Mouse (Mus musculus): ENCODE results near the gene Set. TPM values are rescaled to one million over a fixed set of nuclear protein-coding genes. Genes with fewer than 3 reads are reported as not detected.
A peak's percentile ranks its signal among the peaks of the same experiment; 100 is the strongest.

Set gene
- total RNA-seq, 2 experiments from 2014 or later: 95.8 to 106 TPM

DNA sequence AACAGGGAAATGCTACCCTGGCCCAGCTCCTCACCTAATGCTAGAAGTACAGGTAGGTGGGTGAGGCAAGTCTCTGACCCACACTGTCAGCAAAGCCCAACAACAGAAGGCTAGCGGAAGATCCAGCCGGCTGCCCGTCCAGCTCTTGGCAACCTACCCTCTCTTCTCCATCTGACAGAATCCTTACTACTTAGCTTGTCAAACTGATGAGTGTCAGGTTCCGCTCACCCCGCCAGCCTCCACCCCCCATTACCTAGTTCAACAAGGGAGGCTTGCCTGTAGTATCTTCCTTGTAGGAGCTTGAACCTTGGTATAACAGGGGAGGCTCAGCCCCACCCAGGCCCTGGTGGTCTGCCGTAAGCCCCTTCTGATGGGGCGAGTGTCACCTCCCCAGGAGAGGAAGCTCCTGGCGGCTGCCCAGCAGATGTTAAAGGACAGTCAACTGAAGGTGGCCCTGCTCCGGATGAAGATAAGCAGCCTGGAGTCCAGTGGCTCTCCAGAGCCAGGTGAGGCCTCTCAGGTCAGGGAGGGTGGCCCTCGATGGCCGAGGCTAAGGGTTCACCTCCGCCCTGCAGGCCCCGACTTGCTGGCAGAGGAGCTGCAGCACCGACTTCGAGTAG, 23.1 kb downstream of the Set start:
- DNase-seq (ENCODE audit: low spot score): no peak
- intact Hi-C loops (cut with DNase I): no loop called here

DNA sequence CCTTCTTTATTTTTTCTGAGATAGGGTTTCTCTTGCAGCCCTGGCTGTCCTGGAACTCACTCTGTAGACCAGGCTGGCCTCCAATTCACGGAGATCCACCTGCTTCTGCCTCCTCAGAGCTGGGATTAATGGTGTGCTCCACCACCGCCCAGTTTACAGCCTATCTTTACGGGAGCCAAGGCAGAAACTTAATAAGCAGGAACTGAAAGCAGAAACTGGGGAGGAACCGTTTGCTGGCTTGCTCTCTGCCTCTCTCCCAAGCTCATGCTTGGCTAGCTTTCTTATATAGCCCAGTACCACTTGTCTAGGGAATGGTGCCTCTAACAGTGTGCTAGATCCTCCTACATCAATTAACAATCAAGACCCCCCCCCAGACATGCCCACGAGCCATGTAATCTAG, 26.9 kb downstream of the Set start:
- DNase-seq (ENCODE audit: low spot score): no peak
- intact Hi-C loops (cut with DNase I): no loop called here

GRCm38 (mm10) chr2:30084632-30085031, 27.5 kb downstream of the Set start:
- no peak for DNase-seq (ENCODE audit: low spot score)
- intact Hi-C loops (cut with DNase I): no loop called here

- intact Hi-C loops (cut with DNase I): no loop called here
- DNase-seq (ENCODE audit: low spot score): no peak
These were observed 30.1 kb downstream of the Set start for GRCm38 (mm10) chr2:30087310-30087709.

GRCm38 (mm10) chr2:30091521-30091920, 34.3 kb downstream of the Set start:
- intact Hi-C loops (cut with DNase I): no loop called here
- no peak for DNase-seq (ENCODE audit: low spot score)

DNA sequence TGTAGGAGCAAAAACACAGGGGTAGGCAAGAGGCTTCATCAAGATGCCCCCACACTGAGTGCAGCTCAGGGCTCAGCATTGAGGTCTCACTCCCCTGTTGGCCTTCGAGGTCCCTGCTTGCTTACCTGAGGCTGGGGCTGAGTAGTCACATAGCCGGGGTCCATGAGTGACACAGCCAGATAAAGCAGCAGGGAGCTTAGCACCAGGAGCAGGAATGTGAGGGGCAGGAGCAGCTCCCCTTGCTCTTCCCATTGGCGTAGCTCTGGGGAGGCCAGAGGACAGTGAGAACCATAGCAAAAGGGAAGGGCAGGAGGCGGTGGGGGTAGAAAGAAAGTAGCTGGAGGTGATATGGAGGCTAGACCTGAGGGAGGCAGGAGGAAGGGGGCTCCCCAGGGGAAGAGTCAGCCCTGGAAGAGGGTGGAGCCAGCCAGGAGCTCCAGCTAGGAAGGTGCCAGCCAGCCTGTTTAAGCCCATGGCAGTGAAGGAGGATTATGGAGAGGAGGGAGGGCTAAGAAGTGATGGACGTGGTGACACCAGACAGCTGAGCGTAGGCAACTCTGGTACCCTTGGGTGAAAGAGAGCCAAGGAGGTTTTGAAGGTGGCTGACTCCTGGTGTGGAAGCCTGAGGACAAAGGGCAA, 35.2 kb downstream of the Set start:
- intact Hi-C loops (cut with DNase I): loop anchor here (2.0 kb wide), 1 partner anchor 16 kb away; the partner anchor contains the start of gene Pkn3
- no peak for DNase-seq (ENCODE audit: low spot score)

DNA sequence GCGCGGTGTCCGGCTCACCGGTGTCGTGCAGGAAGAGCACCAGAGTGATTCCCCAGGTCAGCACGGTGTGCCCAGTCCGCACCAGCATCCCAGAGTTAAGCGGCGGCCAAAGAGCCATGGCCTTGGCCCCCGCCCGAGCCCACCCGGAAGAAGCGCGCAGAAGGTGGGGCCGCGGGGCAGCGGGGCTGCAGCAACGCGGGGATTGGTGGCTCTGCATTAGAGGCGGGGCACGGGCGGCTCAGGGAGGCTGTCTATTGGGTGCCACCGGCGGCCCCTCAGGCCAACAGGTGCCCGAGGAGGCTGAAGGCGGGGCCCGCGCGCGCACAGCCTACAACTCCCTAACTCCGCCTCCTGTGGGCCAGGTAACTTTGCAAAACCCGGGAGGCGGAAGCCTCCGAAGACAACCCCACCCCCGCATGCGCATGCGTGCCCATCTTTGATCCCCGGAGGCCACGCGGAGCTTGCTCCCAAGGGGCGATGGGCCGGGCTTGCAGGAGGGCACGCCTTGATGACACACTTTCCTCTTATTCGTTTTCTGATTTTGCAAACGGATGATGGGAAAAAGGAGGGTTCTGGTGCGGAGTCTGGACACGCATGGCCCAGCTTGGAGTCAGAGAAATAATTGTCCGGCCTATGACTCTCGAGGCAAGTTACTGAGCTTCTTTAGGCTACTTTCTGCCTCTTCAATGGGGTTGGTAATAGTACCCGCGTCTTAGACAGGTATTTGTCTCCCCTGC, 36.5 kb downstream of the Set start, which contains the start of gene Zdhhc12:
Zdhhc12 (minus strand) TSS at position 178 of the 737 bp plus-strand sequence.
- DNase-seq (ENCODE audit: low spot score): peak; percentile 94
- intact Hi-C loops (cut with DNase I): loop anchor here (2.0 kb wide), 1 partner anchor 17 kb away; the partner anchor contains the start of gene Pkn3

DNA sequence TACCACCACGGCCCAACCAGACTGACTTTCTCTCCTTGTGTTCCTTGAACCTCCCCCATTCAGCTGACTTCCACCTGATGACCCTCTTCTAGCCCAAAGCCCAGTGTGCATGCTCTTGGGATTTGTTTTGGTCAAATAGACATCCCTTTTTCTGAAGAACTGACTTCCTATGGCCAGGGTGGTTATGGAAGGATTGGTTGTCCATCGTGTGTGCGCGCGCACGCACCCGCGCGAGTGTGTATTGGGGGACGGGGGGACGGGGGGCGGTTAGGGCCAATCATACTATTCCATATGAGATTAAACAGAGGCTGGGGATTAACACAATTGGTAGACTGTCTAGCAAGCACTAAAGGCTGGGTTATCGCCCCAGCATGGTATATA, 37.0 kb downstream of the Set start:
- intact Hi-C loops (cut with DNase I): no loop called here

GRCm38 (mm10) chr2:30095882-30096527, 38.8 kb downstream of the Set start:
- DNase-seq (ENCODE audit: low spot score): no peak
- intact Hi-C loops (cut with DNase I): loop anchor here (1.0 kb wide), 1 partner anchor 56 kb away; no protein-coding TSS in a partner anchor

More for the DNA sequence above, 37.0 kb downstream of the Set start:
- no peak for DNase-seq (ENCODE audit: low spot score)

- DNase-seq (ENCODE audit: low spot score): no peak
- intact Hi-C loops (cut with DNase I): no loop called here
These were observed 43.0 kb downstream of the Set start for GRCm38 (mm10) chr2:30100214-30100613.

GRCm38 (mm10) chr2:30106364-30106763, 49.2 kb downstream of the Set start:
- intact Hi-C loops (cut with DNase I): loop anchor here (5.0 kb wide), 1 partner anchor 56 kb away; no protein-coding TSS in a partner anchor
- DNase-seq (ENCODE audit: low spot score): no peak

- intact Hi-C loops (cut with DNase I): loop anchor here (5.0 kb wide), 1 partner anchor 55 kb away; no protein-coding TSS in a partner anchor
- no peak for DNase-seq (ENCODE audit: low spot score)
These were observed 50.5 kb downstream of the Set start for GRCm38 (mm10) chr2:30107646-30108045.

- DNase-seq (ENCODE audit: low spot score): no peak
- intact Hi-C loops (cut with DNase I): loop anchor here (5.0 kb wide), 1 partner anchor 54 kb away; no protein-coding TSS in a partner anchor
These were observed 51.1 kb downstream of the Set start for GRCm38 (mm10) chr2:30108260-30108659.

- intact Hi-C loops (cut with DNase I): no loop called here
These were observed 54.3 kb downstream of the Set start for GRCm38 (mm10) chr2:30111500-30111899.

GRCm38 (mm10) chr2:30112564-30112963, 55.4 kb downstream of the Set start:
- no peak for DNase-seq (ENCODE audit: low spot score)
- intact Hi-C loops (cut with DNase I): no loop called here

More at GRCm38 (mm10) chr2:30111500-30111899, 54.3 kb downstream of the Set start:
- no peak for DNase-seq (ENCODE audit: low spot score)

GRCm38 (mm10) chr2:30119641-30120051, 62.5 kb downstream of the Set start:
- intact Hi-C loops (cut with DNase I): loop anchor here (5.0 kb wide), 1 partner anchor 33 kb away; no protein-coding TSS in a partner anchor
- DNase-seq (ENCODE audit: low spot score): no peak

- intact Hi-C loops (cut with DNase I): no loop called here
- no peak for DNase-seq (ENCODE audit: low spot score)
These were observed 63.1 kb downstream of the Set start for GRCm38 (mm10) chr2:30120269-30120668.
